Mouse (Mus musculus) embryonic facial prominence, embryonic 12.5 days (tissue): Measurements from ENCODE around the gene Tox2. TPM values are rescaled to one million over a fixed set of nuclear protein-coding genes. Genes with fewer than 3 reads are reported as not detected.

Source experiments
- ATAC-seq: fragments of 200-750 bp; cut with Nextera tagmentation; 2 replicates; pipeline ENCODE4 v1.8.0; 2017; ENCODE audit not compliant: insufficient number of reproducible peaks, insufficient read depth, low FRiP score, low TSS enrichment
- H3K27ac ChIP-seq: fragments of 300-500 bp; sonication (generic); 2 replicates; pipeline ENCODE4 v1.5.1; 2016; ENCODE audit warnings: mild to moderate bottlenecking
- H3K27me3 ChIP-seq: fragments of 300-500 bp; sonication (generic); 2 replicates; pipeline ENCODE4 v1.6.1; 2016; ENCODE audit warnings: mild to moderate bottlenecking, moderate library complexity
- H3K36me3 ChIP-seq: fragments of 300-500 bp; sonication (generic); 2 replicates; pipeline ENCODE4 v1.6.1; 2016; ENCODE audit warnings: mild to moderate bottlenecking
- H3K4me1 ChIP-seq: fragments of 300-500 bp; sonication (generic); 2 replicates; pipeline ENCODE4 v1.6.1; 2016
- H3K4me2 ChIP-seq: fragments of 300-500 bp; sonication (generic); replicated peaks from 2 replicates; pipeline ENCODE4 v1.6.1; 2016; ENCODE audit warnings: mild to moderate bottlenecking, moderate library complexity
- H3K4me3 ChIP-seq: fragments of 300-500 bp; sonication (generic); 2 replicates; pipeline ENCODE4 v1.5.1; 2016; ENCODE audit warnings: mild to moderate bottlenecking
- H3K9ac ChIP-seq: fragments of 300-500 bp; sonication (generic); 2 replicates; pipeline ENCODE4 v1.6.1; 2016; ENCODE audit warnings: mild to moderate bottlenecking, moderate library complexity
- H3K9me3 ChIP-seq: fragments of 300-500 bp; sonication (generic); 2 replicates; pipeline ENCODE4 v1.6.1; 2016; ENCODE audit warnings: mild to moderate bottlenecking, moderate library complexity
- WGBS: fragments of 180-500 bp; shearing (Covaris S2); methylation state at CpG from one replicate; pipeline ENCODE4 v1.1.7; 2016; 5-methylcytosine and 5-hydroxymethylcytosine counted together
- polyA plus RNA-seq: library from polyadenylated mRNA; unstranded; fragments of >200 nt; fragmentation: Nextera tagmentation; extraction: Ambion mirVana; gene quantifications from 2 replicates; pipeline ENCODE4 v1.2.1, GENCODE M21; 2016

Tox2 gene
- polyA plus RNA-seq, 1 experiment from 2014 or later: 6.1 TPM

- H3K27me3 ChIP-seq: peaks cover 6% of the 10 kb centered on the region; the same call in 1 of the 2 replicates
- H3K36me3 ChIP-seq: no peaks in the 10 kb centered on the region
- no peaks in the 10 kb centered on the region for H3K9me3 ChIP-seq
- peaks cover 7% of the 10 kb centered on the region for H3K4me1 ChIP-seq
- WGBS: 79% methylated on average over 6 of the region's 6 CpGs
- no peak overlapping the region for H3K4me2 ChIP-seq
- no peak overlapping the region for H3K9ac ChIP-seq
- no peak for ATAC-seq
- H3K4me3 ChIP-seq: no peak overlapping the region
- H3K27ac ChIP-seq: no peak overlapping the region
Observed at GRCm38 (mm10) chr2:163331423-163331822, 128.5 kb downstream of the Tox2 start.

DNA sequence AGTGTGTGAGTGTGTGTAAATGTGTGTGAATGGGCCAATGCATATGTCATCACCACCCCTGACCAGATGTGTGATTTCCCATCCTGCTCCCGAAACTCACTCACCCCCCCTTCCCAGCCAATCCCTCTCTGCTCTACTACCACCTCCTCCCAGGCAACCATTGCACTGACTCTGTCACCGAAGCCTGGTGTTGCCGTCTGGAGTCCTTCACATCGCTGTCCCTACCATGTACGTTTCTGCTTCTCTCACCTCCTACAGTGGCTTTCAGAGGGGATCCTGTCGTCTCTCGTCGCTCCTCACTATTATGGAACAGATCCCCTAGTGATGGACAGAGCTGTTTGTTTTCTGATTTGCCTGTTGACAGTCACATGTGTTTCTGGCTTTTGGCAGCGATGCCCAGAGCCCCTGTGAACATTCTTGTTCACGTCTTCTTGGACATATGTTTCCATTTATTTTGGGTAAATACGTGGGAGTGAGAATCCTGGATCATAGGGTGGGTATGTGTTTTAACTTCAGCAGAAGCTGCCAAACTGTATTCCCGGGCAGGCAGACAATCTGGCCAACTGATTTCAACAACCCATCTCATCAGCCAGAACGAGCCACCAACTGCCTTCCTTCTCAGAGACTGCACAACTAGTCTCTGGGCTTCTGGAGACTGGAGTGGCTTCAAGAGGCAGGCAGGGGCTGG, 129.6 kb downstream of the Tox2 start:
- H3K9me3 ChIP-seq: no peaks in the 10 kb centered on the region
- no peak overlapping the region for H3K4me3 ChIP-seq
- H3K27ac ChIP-seq: no peak overlapping the region
- H3K4me2 ChIP-seq: no peak overlapping the region
- no peak for ATAC-seq
- no peaks in the 10 kb centered on the region for H3K36me3 ChIP-seq
- WGBS: 49% methylated on average over 13 of the region's 13 CpGs
- peaks cover 15% of the 10 kb centered on the region for H3K27me3 ChIP-seq
- H3K9ac ChIP-seq: no peak overlapping the region
- peaks cover 7% of the 10 kb centered on the region for H3K4me1 ChIP-seq

- ATAC-seq: no peak
- Histone ChIP-seq H3K27ac (no peak overlapping the region), H3K27me3 (peaks cover 51% of the 10 kb centered on the region), H3K9ac (no peak overlapping the region), H3K4me3 (no peak overlapping the region), H3K4me1 (0 out of 2 replicates have a peak, but pooled peaks cover 8% of the 10 kb centered on the region), H3K36me3 (no peaks in the 10 kb centered on the region), H3K9me3 (no peaks in the 10 kb centered on the region), H3K4me2 (no peak overlapping the region)
- WGBS: 26% methylated on average over 9 of the region's 9 CpGs
Observed at GRCm38 (mm10) chr2:163340263-163340662, 137.3 kb downstream of the Tox2 start.

DNA sequence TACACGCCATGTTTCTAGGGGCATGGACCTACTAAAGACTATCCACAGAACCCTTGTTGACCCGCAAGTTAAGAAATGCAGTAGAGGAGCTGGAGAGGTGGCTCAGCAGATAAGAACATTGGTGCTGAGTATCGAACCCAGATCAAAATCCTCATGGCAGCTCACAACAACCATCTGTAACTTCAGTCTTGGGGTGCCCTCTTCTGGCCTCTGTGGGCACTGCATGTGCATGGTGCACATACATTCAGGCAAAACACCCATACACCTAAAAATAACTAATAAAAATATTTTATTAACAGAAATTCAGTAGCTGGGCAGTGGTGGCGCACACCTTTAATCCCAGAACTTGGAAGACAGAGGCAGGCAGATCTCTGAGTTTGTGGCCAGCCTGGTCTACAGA, 140.7 kb downstream of the Tox2 start:
- no peaks in the 10 kb centered on the region for H3K9me3 ChIP-seq
- ATAC-seq: no peak
- H3K4me2 ChIP-seq: no peak overlapping the region
- H3K27ac ChIP-seq: no peak overlapping the region
- no peak overlapping the region for H3K9ac ChIP-seq
- H3K27me3 ChIP-seq: peaks cover 25% of the 10 kb centered on the region
- H3K36me3 ChIP-seq: no peaks in the 10 kb centered on the region
- no peak overlapping the region for H3K4me3 ChIP-seq
- 88% methylated on average over 4 of the region's 4 CpGs for WGBS
- H3K4me1 ChIP-seq: 0 out of 2 replicates have a peak, but pooled peaks cover 8% of the 10 kb centered on the region

- WGBS: 82% methylated on average over 13 of the region's 13 CpGs
- Histone ChIP-seq H3K36me3 (no peaks in the 10 kb centered on the region), H3K4me3 (no peak overlapping the region), H3K9me3 (no peaks in the 10 kb centered on the region), H3K9ac (no peak overlapping the region), H3K4me1 (no peaks in the 10 kb centered on the region), H3K4me2 (no peak overlapping the region), H3K27me3 (peaks cover 10% of the 10 kb centered on the region), H3K27ac (no peak overlapping the region)
- ATAC-seq: no peak
Observed at GRCm38 (mm10) chr2:163344976-163345660, 142.2 kb downstream of the Tox2 start.

- Histone ChIP-seq H3K27ac (no peak overlapping the region), H3K4me2 (no peak overlapping the region), H3K4me1 (no peaks in the 10 kb centered on the region), H3K36me3 (no peaks in the 10 kb centered on the region), H3K4me3 (no peak overlapping the region), H3K27me3 (no peaks in the 10 kb centered on the region), H3K9ac (no peak overlapping the region), H3K9me3 (no peaks in the 10 kb centered on the region)
- no peak for ATAC-seq
- 81% methylated on average over 11 of the region's 11 CpGs for WGBS
Observed at GRCm38 (mm10) chr2:163346497-163346896, 143.6 kb downstream of the Tox2 start.

DNA sequence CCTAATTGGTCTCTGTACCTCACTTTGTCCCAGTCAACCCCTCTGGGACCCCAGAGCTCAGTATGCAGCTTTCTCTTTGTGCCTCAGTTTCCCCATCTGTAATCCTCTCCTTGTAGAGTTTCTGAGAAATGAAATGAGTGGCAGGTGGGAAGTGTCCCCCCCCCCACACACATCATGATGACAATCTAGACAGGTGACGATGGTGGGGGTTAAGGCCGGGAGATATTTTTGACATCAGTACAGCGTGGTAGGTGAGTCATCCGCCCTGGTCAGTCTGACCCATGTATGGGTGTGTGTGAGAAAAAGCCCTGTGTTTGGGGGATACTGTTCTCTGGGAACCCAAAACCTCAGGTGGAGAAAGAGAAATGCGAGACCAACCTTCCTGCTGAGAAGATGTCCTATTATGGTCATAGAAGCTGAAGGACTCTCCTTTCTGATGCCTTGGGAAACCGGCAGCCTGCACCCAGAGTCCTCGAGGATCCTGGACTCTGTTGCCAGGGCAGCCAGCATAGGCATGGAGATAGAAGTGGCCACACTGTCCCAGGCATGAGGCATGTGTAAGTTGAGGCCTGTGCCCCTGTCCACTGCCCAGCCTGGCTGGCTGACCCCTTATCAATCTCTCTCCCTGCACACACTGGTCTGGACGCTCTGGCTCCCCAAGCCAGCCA, 144.7 kb downstream of the Tox2 start:
- Histone ChIP-seq H3K4me3 (no peak overlapping the region), H3K9ac (no peak overlapping the region), H3K9me3 (no peaks in the 10 kb centered on the region), H3K36me3 (no peaks in the 10 kb centered on the region), H3K4me2 (no peak overlapping the region), H3K4me1 (no peaks in the 10 kb centered on the region), H3K27ac (no peak overlapping the region), H3K27me3 (no peaks in the 10 kb centered on the region)
- ATAC-seq: no peak
- WGBS: 85% methylated on average over 8 of the region's 8 CpGs

DNA sequence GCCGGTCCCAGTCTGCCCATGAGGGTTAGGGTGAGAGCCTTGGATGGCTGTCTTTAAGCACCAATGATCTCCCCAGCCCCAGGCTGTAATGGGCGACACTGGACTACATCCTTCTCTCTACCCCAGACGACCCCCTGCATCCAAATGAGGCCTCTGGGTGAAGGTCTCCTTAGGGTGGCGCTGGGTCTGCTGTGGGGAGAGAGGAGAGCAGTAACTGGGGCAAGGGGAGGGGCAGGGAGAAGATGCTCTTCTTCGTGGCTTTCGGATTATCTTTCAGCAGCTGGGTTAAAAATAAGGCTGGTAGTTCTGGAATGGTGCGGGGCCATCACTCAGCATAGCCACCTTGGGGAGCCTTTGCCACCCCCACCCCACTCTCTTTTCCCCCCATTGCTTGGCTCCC, 145.8 kb downstream of the Tox2 start:
- WGBS: 74% methylated on average over 7 of the region's 7 CpGs
- no peak overlapping the region for H3K27ac ChIP-seq
- no peak for ATAC-seq

GRCm38 (mm10) chr2:163349411-163349810, 146.5 kb downstream of the Tox2 start:
- 0 out of 2 replicates have a peak, but pooled peaks cover 4% of the 10 kb centered on the region for H3K4me1 ChIP-seq
- H3K4me2 ChIP-seq: no peak overlapping the region
- no peak for ATAC-seq
- H3K4me3 ChIP-seq: no peak overlapping the region
- no peak overlapping the region for H3K27ac ChIP-seq
- H3K9ac ChIP-seq: no peak overlapping the region
- H3K27me3 ChIP-seq: no peaks in the 10 kb centered on the region
- no peaks in the 10 kb centered on the region for H3K36me3 ChIP-seq
- no peaks in the 10 kb centered on the region for H3K9me3 ChIP-seq
- WGBS: 67% methylated on average over 9 of the region's 9 CpGs

More for the DNA sequence above, 145.8 kb downstream of the Tox2 start:
- Histone ChIP-seq H3K4me1 (no peaks in the 10 kb centered on the region), H3K4me2 (no peak overlapping the region), H3K36me3 (no peaks in the 10 kb centered on the region), H3K27me3 (no peaks in the 10 kb centered on the region), H3K9me3 (no peaks in the 10 kb centered on the region), H3K9ac (no peak overlapping the region), H3K4me3 (no peak overlapping the region)

- Histone ChIP-seq H3K4me1 (0 out of 2 replicates have a peak, but pooled peaks cover 4% of the 10 kb centered on the region), H3K4me3 (no peak overlapping the region), H3K36me3 (no peaks in the 10 kb centered on the region), H3K27ac (no peak overlapping the region), H3K4me2 (no peak overlapping the region), H3K9ac (no peak overlapping the region), H3K9me3 (no peaks in the 10 kb centered on the region), H3K27me3 (no peaks in the 10 kb centered on the region)
- ATAC-seq: no peak
- 47% methylated on average over 5 of the region's 5 CpGs for WGBS
Observed at GRCm38 (mm10) chr2:163350443-163350842, 147.5 kb downstream of the Tox2 start.

- Histone ChIP-seq H3K27me3 (no peaks in the 10 kb centered on the region), H3K27ac (no peak overlapping the region), H3K4me1 (0 out of 2 replicates have a peak, but pooled peaks cover 4% of the 10 kb centered on the region), H3K9me3 (no peaks in the 10 kb centered on the region), H3K9ac (no peak overlapping the region), H3K4me2 (no peak overlapping the region), H3K4me3 (no peak overlapping the region), H3K36me3 (no peaks in the 10 kb centered on the region)
- ATAC-seq: 0 out of 2 replicates have a peak, but pooled peaks have one; percentile 58
- WGBS: 21% methylated on average over 7 of the region's 7 CpGs
Observed at GRCm38 (mm10) chr2:163353731-163354130, 150.8 kb downstream of the Tox2 start.

- no peak overlapping the region for H3K4me3 ChIP-seq
- H3K9me3 ChIP-seq: no peaks in the 10 kb centered on the region
- H3K36me3 ChIP-seq: no peaks in the 10 kb centered on the region
- H3K4me2 ChIP-seq: no peak overlapping the region
- no peak overlapping the region for H3K27ac ChIP-seq
- H3K9ac ChIP-seq: no peak overlapping the region
- ATAC-seq: no peak
- H3K4me1 ChIP-seq: 0 out of 2 replicates have a peak, but pooled peaks cover 4% of the 10 kb centered on the region
- 81% methylated on average over 8 of the region's 8 CpGs for WGBS
- H3K27me3 ChIP-seq: no peaks in the 10 kb centered on the region
Observed at GRCm38 (mm10) chr2:163355666-163356065, 152.7 kb downstream of the Tox2 start.
